ENCODE assay signal across 7 mouse cellular contexts in the genomic region with DNA sequence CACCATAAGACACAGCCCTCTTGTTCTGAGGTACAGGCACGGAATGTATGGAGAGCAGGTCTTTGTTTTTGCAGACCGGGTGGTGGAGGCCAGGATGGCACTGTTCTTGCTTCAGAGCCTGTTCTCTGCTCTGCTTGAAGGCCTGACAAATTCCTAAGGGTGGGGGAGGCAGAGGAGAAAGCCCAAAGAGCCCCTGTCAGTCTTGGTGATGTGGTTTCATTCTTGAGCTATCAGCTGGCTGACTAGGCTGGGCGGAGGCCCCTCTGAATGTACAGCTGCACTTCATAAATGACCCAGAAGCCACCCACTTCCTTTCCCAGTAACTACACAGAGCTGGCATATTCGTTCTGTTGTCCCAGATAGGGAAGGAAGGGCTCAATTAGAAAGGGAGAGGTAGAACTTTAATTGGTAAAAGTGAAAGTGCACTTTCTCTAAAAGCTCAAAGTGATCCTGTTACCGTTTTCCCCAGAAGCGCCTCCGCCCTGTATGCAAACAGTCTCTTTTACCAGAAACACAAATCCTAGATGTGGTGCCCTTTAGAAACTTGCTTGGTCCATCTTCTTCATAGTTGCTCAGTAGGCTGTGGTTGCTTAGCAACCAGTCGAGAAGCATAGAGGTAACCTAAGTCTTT.
A peak's percentile ranks its signal among the peaks of the same experiment; 100 is the strongest.
DNase-seq lines count a peak whose midpoint lies in the region; ATAC-seq and TF ChIP-seq lines count a peak whose summit lies in the region.

No protein-coding gene starts in this region.

- 0 out of 2 replicates have a peak, but pooled peaks cover 3% of the 10 kb centered on the region for H3K4me1 ChIP-seq in stomach, postnatal 0 days (replicated peaks; ENCODE audit: control insufficient read depth, insufficient read depth)

- no peak overlapping the region for H3K4me3 ChIP-seq in stomach, postnatal 0 days (ENCODE audit: low read depth, low read length)

- no peaks in the 10 kb centered on the region for H3K9me3 ChIP-seq in stomach, postnatal 0 days (ENCODE audit: control insufficient read depth, low read length)

- H3K27me3 ChIP-seq in stomach, postnatal 0 days (ENCODE audit: control insufficient read depth, insufficient read depth, low read length): no peaks in the 10 kb centered on the region

- intact Hi-C loops in left cerebral cortex, postnatal 4 days (cut with DNase I): no loop called here

- DNase-seq in Muller cell, postnatal 12 days (ENCODE audit: inconsistent ontology term): peak; percentile 92
- peak; percentile 61 for DNase-seq in embryo, embryonic 10.5 days (ENCODE audit: low spot score)
- DNase-seq in lung, postnatal 14 days: peak; percentile 37
- DNase-seq in stomach, postnatal 0 days (ENCODE audit: low spot score): peak; percentile 28
- DNase-seq in left cerebral cortex, postnatal 4 days: no peak
- DNase-seq in spleen, adult 12 weeks (ENCODE audit: low spot score): no peak

- H3K36me3 ChIP-seq in stomach, postnatal 0 days (ENCODE audit: control insufficient read depth, insufficient read depth, low read length): no peaks in the 10 kb centered on the region

- TF ChIP-seq EP300 in stomach, postnatal 0 days (optimal IDR thresholded peaks at IDR 0.05): no peak

- no peak for TF ChIP-seq CTCF in stomach, postnatal 0 days (IDR thresholded peaks at IDR 0.05; ENCODE audit: low read depth)

- 0 out of 2 replicates have a peak overlapping the region, but pooled peaks have one; percentile 13 for H3K27ac ChIP-seq in stomach, postnatal 0 days (replicated peaks)

- whole genome bisulfite sequencing in stomach, postnatal 0 days: 28% methylated on average over 8 of the region's 8 CpGs

- H3K9ac ChIP-seq in stomach, postnatal 0 days (ENCODE audit: low read length): no peak overlapping the region

- peak overlapping the region; percentile 31; the same call in 1 of the 2 replicates for H3K4me2 ChIP-seq in stomach, postnatal 0 days (replicated peaks; ENCODE audit: low read depth)

- ATAC-seq in hematopoietic stem cell, adult 5-6 weeks (replicated peaks in 1 of 2; ENCODE audit: insufficient read depth in 1 of 2, low FRiP score in 2 of 2, low TSS enrichment in 1 of 2, low read depth in 1 of 2, poor library complexity in 2 of 2, severe bottlenecking in 2 of 2): peak; percentile 70 to 77
- ATAC-seq in stomach, postnatal 0 days (ENCODE audit: low FRiP score, low TSS enrichment): peak; percentile 71; the same call in 1 of the 2 replicates

Comparison
In these comparisons a context has a peak if more than half of its experiments do, and no peak if none do; other contexts are left out.
1. DNase-seq: peak in Muller cell, postnatal 12 days (single experiment), embryo, embryonic 10.5 days (single experiment), lung, postnatal 14 days (single experiment) and stomach, postnatal 0 days (single experiment); none in left cerebral cortex, postnatal 4 days (single experiment) and spleen, adult 12 weeks (single experiment).